Mouse (Mus musculus) embryonic facial prominence, embryonic 15.5 days (tissue): ENCODE results near the gene Slc27a5. TPM values are rescaled to one million over a fixed set of nuclear protein-coding genes. Genes with fewer than 3 reads are reported as not detected.

ENCODE experiments used
- ATAC-seq: fragments of 200-750 bp; cut with Nextera tagmentation; 2 replicates; pipeline ENCODE4 v1.8.0; 2017; ENCODE audit warnings: low read depth, moderate TSS enrichment; ENCODE audit not compliant: insufficient number of reproducible peaks, low FRiP score, low TSS enrichment
- H3K27ac ChIP-seq: fragments of 300-500 bp; sonication (generic); replicated peaks from 2 replicates; pipeline ENCODE4 v1.5.1; 2015; ENCODE audit warnings: mild to moderate bottlenecking, inconsistent platforms
- H3K27me3 ChIP-seq: fragments of 300-500 bp; sonication (generic); 2 replicates; pipeline ENCODE4 v1.6.1; 2015; ENCODE audit warnings: inconsistent platforms
- H3K36me3 ChIP-seq: fragments of 300-500 bp; sonication (generic); 2 replicates; pipeline ENCODE4 v1.6.1; 2015; ENCODE audit warnings: mild to moderate bottlenecking, inconsistent platforms
- H3K4me1 ChIP-seq: fragments of 300-500 bp; sonication (generic); 2 replicates; pipeline ENCODE4 v1.6.1; 2015; ENCODE audit warnings: inconsistent platforms
- H3K4me2 ChIP-seq: fragments of 300-500 bp; sonication (generic); replicated peaks from 2 replicates; pipeline ENCODE4 v1.6.1; 2015; ENCODE audit warnings: mild to moderate bottlenecking, inconsistent platforms
- H3K4me3 ChIP-seq: fragments of 300-500 bp; sonication (generic); replicated peaks from 2 replicates; pipeline ENCODE4 v1.5.1; 2015; ENCODE audit warnings: mild to moderate bottlenecking, inconsistent platforms
- H3K9ac ChIP-seq: fragments of 300-500 bp; sonication (generic); 2 replicates; pipeline ENCODE4 v1.6.1; 2015; ENCODE audit warnings: inconsistent platforms
- H3K9me3 ChIP-seq: fragments of 300-500 bp; sonication (generic); replicated peaks from 2 replicates; pipeline ENCODE4 v1.6.1; 2016; ENCODE audit warnings: inconsistent platforms
- WGBS: fragments of 180-500 bp; shearing (Covaris S2); methylation state at CpG from one replicate; pipeline ENCODE4 v1.1.7; 2015; 5-methylcytosine and 5-hydroxymethylcytosine counted together
- polyA plus RNA-seq: library from polyadenylated mRNA; unstranded; fragments of >200 nt; fragmentation: Nextera tagmentation; extraction: Ambion mirVana; gene quantifications from 2 replicates; pipeline ENCODE4 v1.2.1, GENCODE M21; 2015

The Slc27a5 gene
- polyA plus RNA-seq, 1 experiment from 2014 or later, result 0.20 TPM

DNA sequence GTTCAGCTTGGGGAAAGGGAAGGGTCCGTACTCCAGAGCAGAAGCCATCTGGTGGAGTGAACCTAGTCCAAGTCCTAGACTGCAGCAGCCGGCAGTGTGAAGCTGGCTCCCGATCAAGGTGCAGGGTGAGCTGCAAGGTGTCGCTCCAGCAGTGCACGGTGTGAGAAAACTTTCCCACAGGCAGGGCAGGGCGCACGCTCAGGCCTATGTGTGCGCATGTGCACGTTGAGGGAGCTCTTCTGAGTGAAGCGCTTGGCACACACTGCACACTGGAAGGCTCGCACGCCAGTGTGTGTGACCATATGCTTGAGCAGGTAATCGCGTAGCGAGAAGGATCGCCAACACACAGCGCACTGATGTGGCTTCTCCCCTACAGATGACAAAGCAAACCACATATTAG, 8.0 kb upstream of the Slc27a5 start:
- no peak overlapping the region for H3K27ac ChIP-seq
- WGBS, result 88% methylated on average over 17 of the region's 17 CpGs
- H3K4me3 ChIP-seq, result no peak overlapping the region
- no peaks in the 10 kb centered on the region for H3K9me3 ChIP-seq
- H3K9ac ChIP-seq, result no peak overlapping the region
- ATAC-seq, result no peak
- no peaks in the 10 kb centered on the region for H3K27me3 ChIP-seq
- H3K4me2 ChIP-seq, result no peak overlapping the region
- peaks cover 30% of the 10 kb centered on the region for H3K4me1 ChIP-seq
- peaks cover 35% of the 10 kb centered on the region for H3K36me3 ChIP-seq

DNA sequence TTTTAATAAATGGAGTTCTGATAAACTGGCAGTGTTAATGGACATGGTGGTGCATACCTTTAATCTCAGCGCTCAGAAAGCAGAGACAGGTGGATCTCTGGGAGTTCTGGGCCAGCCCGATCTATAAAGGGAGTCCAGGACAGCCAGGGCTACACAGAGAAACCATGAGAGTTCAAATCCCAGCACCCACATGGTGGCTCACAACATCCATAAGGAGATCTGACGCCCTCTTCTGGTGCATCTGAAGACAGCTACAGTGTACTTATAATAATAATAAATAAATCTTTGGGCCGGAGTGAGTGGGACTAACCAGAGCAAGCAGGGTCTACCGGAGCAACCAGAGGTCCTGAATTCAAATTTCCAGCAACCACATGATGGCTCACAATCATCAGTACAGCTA, 5.4 kb upstream of the Slc27a5 start:
- peaks cover 35% of the 10 kb centered on the region for H3K36me3 ChIP-seq
- H3K4me3 ChIP-seq, result no peak overlapping the region
- ATAC-seq, result no peak
- 72% methylated on average over 5 of the region's 5 CpGs for WGBS
- no peak overlapping the region for H3K4me2 ChIP-seq
- H3K4me1 ChIP-seq, result peaks cover 15% of the 10 kb centered on the region
- H3K27me3 ChIP-seq, result no peaks in the 10 kb centered on the region
- H3K9me3 ChIP-seq, result no peaks in the 10 kb centered on the region
- H3K27ac ChIP-seq, result no peak overlapping the region
- H3K9ac ChIP-seq, result no peak overlapping the region

GRCm38 (mm10) chr7:13001584-13001983, 3.6 kb upstream of the Slc27a5 start:
- Histone ChIP-seq H3K36me3 (peaks cover 19% of the 10 kb centered on the region), H3K4me1 (no peaks in the 10 kb centered on the region), H3K4me2 (no peak overlapping the region), H3K27me3 (no peaks in the 10 kb centered on the region), H3K9ac (no peak overlapping the region), H3K9me3 (no peaks in the 10 kb centered on the region), H3K4me3 (no peak overlapping the region), H3K27ac (no peak overlapping the region)
- no peak for ATAC-seq
- 70% methylated on average over 1 of the region's 1 CpGs for WGBS

- H3K27ac ChIP-seq, result no peak within 1 kb of the TSS
- H3K9ac ChIP-seq, result no peak within 1 kb of the TSS
- no peaks in the 10 kb centered on the region for H3K4me1 ChIP-seq
- 70% methylated on average over 3 of the region's 3 CpGs for WGBS
- no peaks in the 10 kb centered on the region for H3K9me3 ChIP-seq
- no peaks in the 10 kb centered on the region; the same call in 1 of the 2 replicates for H3K36me3 ChIP-seq
- no peaks in the 10 kb centered on the region for H3K27me3 ChIP-seq
- ATAC-seq, result no peak
- H3K4me3 ChIP-seq, result no peak within 1 kb of the TSS
- H3K4me2 ChIP-seq, result no peak within 1 kb of the TSS
These were observed 859 bp upstream of the Slc27a5 start, which contains the start of gene Trim28 for GRCm38 (mm10) chr7:12998851-12999250. TSS of gene Trim28 (plus strand) at chr7:12999114.

- Histone ChIP-seq H3K4me3 (no peak overlapping the region), H3K9me3 (no peaks in the 10 kb centered on the region), H3K4me2 (no peak overlapping the region), H3K9ac (no peak overlapping the region), H3K27me3 (no peaks in the 10 kb centered on the region), H3K27ac (no peak overlapping the region), H3K36me3 (no peaks in the 10 kb centered on the region), H3K4me1 (no peaks in the 10 kb centered on the region)
- WGBS, result 59% methylated on average over 5 of the region's 5 CpGs
- ATAC-seq, result no peak
These were observed 762 bp downstream of the Slc27a5 start for GRCm38 (mm10) chr7:12997230-12997629.

DNA sequence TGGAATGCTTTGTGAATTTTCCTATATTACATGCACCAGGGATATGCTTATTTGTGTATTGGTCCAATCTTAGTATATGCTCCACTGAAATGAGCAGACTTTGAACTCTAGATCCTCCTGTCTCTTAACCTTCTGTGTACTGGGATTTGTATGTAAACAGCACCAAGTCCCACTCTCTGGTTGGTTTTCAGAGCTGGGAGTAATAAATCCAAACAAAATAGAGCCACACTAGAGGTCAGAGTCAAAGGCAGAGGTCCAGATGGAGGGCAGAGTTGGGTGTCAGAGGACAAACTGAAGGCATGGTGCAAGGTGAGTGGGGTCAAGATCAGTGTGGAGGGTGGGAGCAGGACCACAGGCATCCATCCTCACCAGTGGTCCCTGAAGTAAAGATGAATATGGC, 2.1 kb downstream of the Slc27a5 start:
- Histone ChIP-seq H3K4me3 (no peak overlapping the region), H3K36me3 (no peaks in the 10 kb centered on the region)
- no peak for ATAC-seq

GRCm38 (mm10) chr7:12993148-12993547, 4.8 kb downstream of the Slc27a5 start:
- Histone ChIP-seq H3K27ac (no peak overlapping the region), H3K9ac (no peak overlapping the region), H3K27me3 (no peaks in the 10 kb centered on the region), H3K36me3 (no peaks in the 10 kb centered on the region), H3K4me3 (no peak overlapping the region), H3K9me3 (no peaks in the 10 kb centered on the region), H3K4me1 (no peaks in the 10 kb centered on the region), H3K4me2 (no peak overlapping the region)
- 91% methylated on average over 10 of the region's 10 CpGs for WGBS
- ATAC-seq, result no peak

More for the DNA sequence above, 2.1 kb downstream of the Slc27a5 start:
- Histone ChIP-seq H3K4me1 (no peaks in the 10 kb centered on the region), H3K4me2 (no peak overlapping the region), H3K9me3 (no peaks in the 10 kb centered on the region), H3K27me3 (no peaks in the 10 kb centered on the region), H3K27ac (no peak overlapping the region), H3K9ac (no peak overlapping the region)

GRCm38 (mm10) chr7:12992222-12992621, 5.8 kb downstream of the Slc27a5 start:
- Histone ChIP-seq H3K27ac (no peak overlapping the region), H3K9me3 (no peaks in the 10 kb centered on the region), H3K4me2 (no peak overlapping the region), H3K4me3 (no peak overlapping the region), H3K36me3 (no peaks in the 10 kb centered on the region), H3K4me1 (no peaks in the 10 kb centered on the region), H3K9ac (no peak overlapping the region), H3K27me3 (no peaks in the 10 kb centered on the region)
- ATAC-seq, result no peak
- 7% methylated on average over 3 of the region's 3 CpGs for WGBS

DNA sequence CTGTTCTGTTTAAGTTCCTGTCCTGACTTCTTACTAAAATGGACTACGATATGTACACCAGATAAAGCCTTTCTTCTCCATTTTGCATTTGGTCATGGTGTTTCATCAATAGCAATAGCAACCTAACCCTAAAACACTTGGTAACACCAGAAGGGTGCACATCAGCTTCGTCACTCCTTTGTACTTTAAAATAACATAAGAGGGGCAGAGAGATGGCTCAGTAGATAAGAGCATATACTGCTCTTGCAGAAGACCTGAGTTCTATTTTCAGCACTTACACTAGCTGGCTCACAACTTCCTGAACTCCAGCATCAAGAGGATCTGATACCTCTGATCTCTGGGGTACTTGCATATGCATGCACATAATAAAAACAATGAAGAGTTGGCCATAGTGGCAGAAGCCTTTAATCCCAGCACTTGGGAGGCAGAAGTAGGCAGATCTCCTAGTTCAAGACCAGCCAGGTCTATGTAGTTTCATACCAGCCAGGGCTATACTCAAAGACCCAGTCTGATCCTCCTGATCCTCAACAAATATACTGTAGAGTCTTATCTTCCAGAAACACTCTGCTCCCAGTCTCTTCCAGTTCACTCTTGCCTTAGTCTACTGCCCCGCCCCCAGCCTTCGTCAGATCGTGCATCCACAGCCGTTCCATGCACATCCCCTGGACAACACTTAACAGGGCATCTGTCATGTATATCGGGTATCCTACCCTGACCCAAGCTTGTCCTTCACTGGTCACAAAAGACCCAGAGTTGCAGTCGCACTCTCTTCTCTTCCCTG, 10.4 kb downstream of the Slc27a5 start:
- WGBS, result 77% methylated on average over 8 of the region's 8 CpGs
- Histone ChIP-seq H3K9ac (no peak overlapping the region), H3K27me3 (no peaks in the 10 kb centered on the region), H3K36me3 (no peaks in the 10 kb centered on the region), H3K4me3 (no peak overlapping the region), H3K4me2 (no peak overlapping the region), H3K9me3 (no peaks in the 10 kb centered on the region), H3K27ac (no peak overlapping the region), H3K4me1 (no peaks in the 10 kb centered on the region)
- ATAC-seq, result no peak

- Histone ChIP-seq H3K4me1 (no peaks in the 10 kb centered on the region), H3K9ac (no peak overlapping the region), H3K4me2 (no peak overlapping the region), H3K27me3 (no peaks in the 10 kb centered on the region), H3K4me3 (no peak overlapping the region), H3K36me3 (no peaks in the 10 kb centered on the region), H3K27ac (no peak overlapping the region), H3K9me3 (no peaks in the 10 kb centered on the region)
- WGBS, result 86% methylated on average over 8 of the region's 8 CpGs
- ATAC-seq, result no peak
These were observed 11.1 kb downstream of the Slc27a5 start for GRCm38 (mm10) chr7:12986906-12987305.

GRCm38 (mm10) chr7:12985724-12986123, 12.3 kb downstream of the Slc27a5 start:
- Histone ChIP-seq H3K36me3 (no peaks in the 10 kb centered on the region), H3K27me3 (no peaks in the 10 kb centered on the region), H3K4me2 (no peak overlapping the region), H3K4me1 (no peaks in the 10 kb centered on the region), H3K27ac (no peak overlapping the region), H3K4me3 (no peak overlapping the region), H3K9me3 (no peaks in the 10 kb centered on the region), H3K9ac (no peak overlapping the region)
- ATAC-seq, result no peak
- WGBS, result 87% methylated on average over 1 of the region's 1 CpGs

- Histone ChIP-seq H3K4me2 (no peak overlapping the region), H3K9ac (no peak overlapping the region), H3K4me3 (no peak overlapping the region), H3K9me3 (no peaks in the 10 kb centered on the region), H3K27me3 (no peaks in the 10 kb centered on the region), H3K36me3 (no peaks in the 10 kb centered on the region), H3K27ac (no peak overlapping the region), H3K4me1 (peaks cover 15% of the 10 kb centered on the region)
- ATAC-seq, result no peak
- 85% methylated on average over 7 of the region's 7 CpGs for WGBS
These were observed 17.7 kb downstream of the Slc27a5 start for GRCm38 (mm10) chr7:12980291-12980690.
